Mouse (Mus musculus): ENCODE measurements around the gene Gm6710. TPM values are rescaled to one million over a fixed set of nuclear protein-coding genes. Genes with fewer than 3 reads are reported as not detected.
"Not testable (repeated sequence)": the region's sequence is repeated elsewhere in the genome, so short reads cannot be mapped to it uniquely, and the experiment has no call there.

Gm6710 gene
- total RNA-seq (2022) = 10 to 100 TPM; 10.5 to 18.2 (median 15.5) TPM

- not testable (repeated sequence) for DNase-seq (ENCODE audit: low spot score in 2 of 2)
These were observed at the start of gene Gm6710 for GRCm38 (mm10) chr2:175869024-175869423. Gm6710 (plus strand) TSS chr2:175869219.

Other genes starting within 250 kb of the Gm6710 start
- gene Gm11007, start 225.2 kb upstream of the Gm6710 start, total RNA-seq (2022) = not detected
- 10 to 100 TPM in 1 of 4 experiments, 1 to 10 TPM in 2, not detected in 1; 6.6 to 10.3 (median 7.4) TPM for gene Zfp969, start 165.6 kb upstream of the Gm6710 start, total RNA-seq (2022)
- gene Gm2007, start 127.7 kb upstream of the Gm6710 start, total RNA-seq (2022) = not detected
- 10 to 100 TPM in 2 of 4 experiments, 1 to 10 TPM in 2; 1.4 to 13.3 (median 10.3) TPM for gene Gm14288, start 68.1 kb upstream of the Gm6710 start, total RNA-seq (2022)
- 1 to 10 TPM; 5.4 to 6.6 (median 5.6) TPM for gene Zfp966, start 61.9 kb downstream of the Gm6710 start, total RNA-seq (2022)
- gene Gm2026, start 96.1 kb downstream of the Gm6710 start, total RNA-seq (2022) = 10 to 100 TPM; 19.9 to 27.3 (median 21.7) TPM